Mouse (Mus musculus) megakaryocyte, adult 5-6 weeks (primary cell): ENCODE measurements around the gene Ccl28. TPM values are rescaled to one million over a fixed set of nuclear protein-coding genes. Genes with fewer than 3 reads are reported as not detected.

Experiments used
- total RNA-seq, 2 experiments: library from RNA; stranded (forward) in 1 of 2; stranded (reverse) in 1 of 2; fragments of 153-499, 151-499 nt in 1 of 2; fragments of 221-1000, 200-1000 nt in 1 of 2; gene quantifications; 2 replicates each; pipeline versions ENCODE4 v1.2.3 to v1.2.4; 2015 to 2017

Gene Ccl28
- total RNA-seq, 2 experiments from 2014 or later = not detected

Other genes starting within 250 kb of the Ccl28 start
- 59.1 and 65.9 TPM in 2 replicates for gene Paip1, start 195.2 kb upstream of the Ccl28 start, total RNA-seq (2015)
- 57.1 and 58.9 TPM in 2 replicates for gene Paip1, start 195.2 kb upstream of the Ccl28 start, total RNA-seq (2017)
- gene 4833420G17Rik, start 161.1 kb upstream of the Ccl28 start, total RNA-seq (2015) = 52.9 and 59.7 TPM in 2 replicates
- 40.8 and 46.8 TPM in 2 replicates for gene 4833420G17Rik, start 161.1 kb upstream of the Ccl28 start, total RNA-seq (2017)
- 3.4 and 7.4 TPM in 2 replicates for gene Tmem267, start 135.8 kb upstream of the Ccl28 start, total RNA-seq (2015)
- gene Tmem267, start 135.8 kb upstream of the Ccl28 start, total RNA-seq (2017) = 0.66 and 1.6 TPM in 2 replicates
- gene 3110070M22Rik, start 135.4 kb upstream of the Ccl28 start, total RNA-seq (2015) = 1.3 TPM in 1 of 2 replicates, not detected in the other
- gene 3110070M22Rik, start 135.4 kb upstream of the Ccl28 start, total RNA-seq (2017) = 0.55 TPM in 1 of 2 replicates, not detected in the other
- gene Hmgcs1, start 66.6 kb downstream of the Ccl28 start, total RNA-seq (2015) = 27.6 and 29.7 TPM in 2 replicates
- gene Hmgcs1, start 66.6 kb downstream of the Ccl28 start, total RNA-seq (2017) = 36.9 and 40.8 TPM in 2 replicates
- gene Nim1k, start 132.1 kb downstream of the Ccl28 start, total RNA-seq (2015) = 0.98 and 1.4 TPM in 2 replicates
- gene Nim1k, start 132.1 kb downstream of the Ccl28 start, total RNA-seq (2017) = 0.48 and 1.5 TPM in 2 replicates
- gene Zfp131, start 167.1 kb downstream of the Ccl28 start, total RNA-seq (2015) = 37.1 and 43.6 TPM in 2 replicates
- 43.0 and 45.1 TPM in 2 replicates for gene Zfp131, start 167.1 kb downstream of the Ccl28 start, total RNA-seq (2017)
- not detected in 2 replicates for gene AF067063, start 206.4 kb downstream of the Ccl28 start, total RNA-seq (2015)
- gene AF067063, start 206.4 kb downstream of the Ccl28 start, total RNA-seq (2017) = not detected in 2 replicates
- gene D13Ertd608e, start 212.2 kb downstream of the Ccl28 start, total RNA-seq (2015) = 0.45 and 1.7 TPM in 2 replicates
- 2.6 TPM in 1 of 2 replicates, not detected in the other for gene D13Ertd608e, start 212.2 kb downstream of the Ccl28 start, total RNA-seq (2017)